Mouse (Mus musculus) CH12.LX (cell line): Measurements from ENCODE around the gene Xiap.

Experiments used
- CTCF ChIP-seq, 2 experiments: IDR thresholded peaks in 1 of 2; conservative IDR thresholded peaks in 1 of 2; 2 replicates each; pipeline ENCODE4 v1.5.1; 2011 to 2012; ENCODE audit warnings: low read depth in 2 of 2, low read length in 2 of 2, improper control_type of control experiment in 1 of 2, inconsistent platforms in 1 of 2, mild to moderate bottlenecking in 1 of 2, moderate library complexity in 1 of 2
- E2F4 ChIP-seq: IDR thresholded peaks from 2 replicates; pipeline ENCODE4 v1.6.1; 2011; ENCODE audit warnings: low read depth, low read length, improper control_type of control experiment; ENCODE audit not compliant: insufficient replicate concordance
- EP300 ChIP-seq: IDR thresholded peaks from 2 replicates; pipeline ENCODE4 v1.6.1; 2011; ENCODE audit warnings: low read length, improper control_type of control experiment
- HCFC1 ChIP-seq: IDR thresholded peaks from 2 replicates; pipeline ENCODE4 v1.6.1; 2012; ENCODE audit warnings: low read depth, mild to moderate bottlenecking, inconsistent platforms, low read length, improper control_type of control experiment
- IRF4 ChIP-seq: IDR thresholded peaks from 2 replicates; pipeline ENCODE4 v1.6.1; 2014; ENCODE audit warnings: low read depth, mild to moderate bottlenecking, inconsistent platforms, low read length, improper control_type of control experiment
- MAX ChIP-seq: IDR thresholded peaks from 2 replicates; pipeline ENCODE4 v1.6.1; 2011; ENCODE audit warnings: low read length, improper control_type of control experiment
- MAZ ChIP-seq: IDR thresholded peaks from 2 replicates; pipeline ENCODE4 v1.6.1; 2012; ENCODE audit warnings: low read depth, mild to moderate bottlenecking, inconsistent platforms, low read length, improper control_type of control experiment, moderate library complexity
- POLR2A ChIP-seq: IDR thresholded peaks from 2 replicates; pipeline ENCODE4 v1.6.1; 2011; ENCODE audit warnings: low read depth, mild to moderate bottlenecking, improper control_type of control experiment, low read length
- SMC3 ChIP-seq: IDR thresholded peaks from 2 replicates; pipeline ENCODE4 v1.6.1; 2011; ENCODE audit warnings: low read depth, low read length, improper control_type of control experiment
- ZMIZ1 ChIP-seq: IDR thresholded peaks from 2 replicates; pipeline ENCODE4 v1.6.1; 2012; ENCODE audit warnings: low read depth, mild to moderate bottlenecking, inconsistent platforms, low read length, improper control_type of control experiment

- TF ChIP-seq HCFC1 (no peak), IRF4 (no peak), CTCF (conservative IDR thresholded peaks at IDR 0.05 in 1 of 2, IDR thresholded peaks at IDR 0.05 in 1 of 2; ENCODE audit: low read depth in 2 of 2, low read length in 2 of 2) (no peak), ZMIZ1 (no peak), SMC3 (no peak), MAZ (no peak), EP300 (no peak), E2F4 (no peak), POLR2A (no peak), MAX (no peak)
These were observed 45.0 kb upstream of the Xiap start for GRCm38 (mm10) chrX:42014502-42014901.
